Mouse (Mus musculus) testis, adult 2 months (tissue): ENCODE data around the gene Lgals1. TPM values are rescaled to one million over a fixed set of nuclear protein-coding genes. Genes with fewer than 3 reads are reported as not detected.

ENCODE experiments used
- H3K27ac ChIP-seq: fragments of 200-500 bp; 2 replicates; pipeline ENCODE4 v1.5.1; 2012; ENCODE audit warnings: low read depth, low read length; ENCODE audit not compliant: control insufficient read depth, insufficient read depth
- H3K27me3 ChIP-seq: fragments of 200-500 bp; 2 replicates; pipeline ENCODE4 v1.6.1; 2012; ENCODE audit warnings: mild to moderate bottlenecking, low read length, moderate library complexity; ENCODE audit not compliant: control insufficient read depth, insufficient read depth
- H3K36me3 ChIP-seq: fragments of 200-500 bp; 2 replicates; pipeline ENCODE4 v1.6.1; 2012; ENCODE audit warnings: mild to moderate bottlenecking, low read length; ENCODE audit not compliant: control insufficient read depth, insufficient read depth
- H3K4me1 ChIP-seq: fragments of 200-500 bp; 2 replicates; pipeline ENCODE4 v1.6.1; 2012; ENCODE audit warnings: low read length; ENCODE audit not compliant: control insufficient read depth, insufficient read depth
- H3K4me3 ChIP-seq: fragments of 200-500 bp; 2 replicates; pipeline ENCODE4 v1.5.1; 2012; ENCODE audit warnings: low read depth, mild to moderate bottlenecking, low read length, moderate library complexity, mixed read lengths; ENCODE audit not compliant: control insufficient read depth
- CTCF ChIP-seq: fragments of 200-500 bp; IDR thresholded peaks from 2 replicates; pipeline ENCODE4 v1.5.1; 2012; ENCODE audit warnings: low read depth, mild to moderate bottlenecking, inconsistent platforms, low read length, moderate library complexity; ENCODE audit not compliant: control insufficient read depth, insufficient read depth, insufficient replicate concordance
- POLR2A ChIP-seq: fragments of 200-500 bp; IDR thresholded peaks from 2 replicates; pipeline ENCODE4 v1.6.1; 2012; ENCODE audit warnings: low read depth, mild to moderate bottlenecking, inconsistent platforms, low read length, moderate library complexity; ENCODE audit not compliant: control insufficient read depth
- polyA plus RNA-seq: library from polyadenylated mRNA; depleted of rRNA; stranded (reverse); fragments of >200 nt; gene quantifications from 2 replicates; pipeline ENCODE4 v1.2.3, GENCODE M21; 2012; rRNA removed

The Lgals1 gene
- polyA plus RNA-seq, 1 experiment, result 92.0 TPM

- Histone ChIP-seq H3K27me3 (no peaks in the 10 kb centered on the region), H3K27ac (no peak overlapping the region), H3K4me1 (peaks cover 6% of the 10 kb centered on the region), H3K4me3 (no peak overlapping the region), H3K36me3 (no peaks in the 10 kb centered on the region)
- TF ChIP-seq CTCF (no peak), POLR2A (no peak)
Observed at GRCm38 (mm10) chr15:78977676-78978159, 51.2 kb downstream of the Lgals1 start.

- no peak overlapping the region for H3K27ac ChIP-seq
- H3K36me3 ChIP-seq, result no peaks in the 10 kb centered on the region
- TF ChIP-seq CTCF (no peak), POLR2A (no peak)
- peaks cover 15% of the 10 kb centered on the region for H3K4me1 ChIP-seq
- H3K4me3 ChIP-seq, result no peak overlapping the region
- H3K27me3 ChIP-seq, result no peaks in the 10 kb centered on the region
Observed at GRCm38 (mm10) chr15:78978875-78979274, 52.4 kb downstream of the Lgals1 start.

Other genes starting within 250 kb of the Lgals1 start
- 6.7 and 6.9 TPM in 2 replicates for gene Elfn2, start 208.0 kb upstream of the Lgals1 start, polyA plus RNA-seq
- 0.75 and 0.97 TPM in 2 replicates for gene Mfng, start 153.2 kb upstream of the Lgals1 start, polyA plus RNA-seq
- 5.0 and 5.9 TPM in 2 replicates for gene Card10, start 123.7 kb upstream of the Lgals1 start, polyA plus RNA-seq
- gene Cdc42ep1, start 84.1 kb upstream of the Lgals1 start, polyA plus RNA-seq, result 2.5 and 2.9 TPM in 2 replicates
- 2.2 and 2.8 TPM in 2 replicates for gene Lgals2, start 71.2 kb upstream of the Lgals1 start, polyA plus RNA-seq
- gene Gga1, start 49.5 kb upstream of the Lgals1 start, polyA plus RNA-seq, result 69.9 and 82.1 TPM in 2 replicates
- not detected in 2 replicates for gene Gm49510, start 27.1 kb upstream of the Lgals1 start, polyA plus RNA-seq
- gene Sh3bp1, start 27.0 kb upstream of the Lgals1 start, polyA plus RNA-seq, result 3.3 and 3.5 TPM in 2 replicates
- 3.6 and 3.8 TPM in 2 replicates for gene Pdxp, start 12.8 kb upstream of the Lgals1 start, polyA plus RNA-seq
- 40.7 and 44.6 TPM in 2 replicates for gene Nol12, start 8.2 kb downstream of the Lgals1 start, polyA plus RNA-seq
- gene Triobp, start 21.0 kb downstream of the Lgals1 start, polyA plus RNA-seq, result 19.4 and 22.6 TPM in 2 replicates
- 9.7 and 11.5 TPM in 2 replicates for gene H1f0, start 101.7 kb downstream of the Lgals1 start, polyA plus RNA-seq
- gene Galr3, start 115.2 kb downstream of the Lgals1 start, polyA plus RNA-seq, result not detected in 2 replicates
- 292 and 336 TPM in 2 replicates for gene Ankrd54, start 136.2 kb downstream of the Lgals1 start, polyA plus RNA-seq
- 110 and 117 TPM in 2 replicates for gene Eif3l, start 148.5 kb downstream of the Lgals1 start, polyA plus RNA-seq
- gene Micall1, start 182.2 kb downstream of the Lgals1 start, polyA plus RNA-seq, result 75.8 and 85.0 TPM in 2 replicates
- 41.1 and 42.2 TPM in 2 replicates for gene Polr2f, start 214.3 kb downstream of the Lgals1 start, polyA plus RNA-seq
- gene 1700088E04Rik, start 214.5 kb downstream of the Lgals1 start, polyA plus RNA-seq, result 115 and 133 TPM in 2 replicates
- 1.5 and 1.6 TPM in 2 replicates for gene Sox10, start 238.5 kb downstream of the Lgals1 start, polyA plus RNA-seq